Mouse (Mus musculus) spleen, embryonic (tissue): ENCODE data around the gene Apoc2.

ENCODE experiments used
- CTCF ChIA-PET: fragments of 350-600 bp; sonication (Branson Sonifier 250); formaldehyde crosslinking; loops from one replicate; lab custom pipeline; 2022; lab: Charles Lee

The Apoc2 gene

DNA sequence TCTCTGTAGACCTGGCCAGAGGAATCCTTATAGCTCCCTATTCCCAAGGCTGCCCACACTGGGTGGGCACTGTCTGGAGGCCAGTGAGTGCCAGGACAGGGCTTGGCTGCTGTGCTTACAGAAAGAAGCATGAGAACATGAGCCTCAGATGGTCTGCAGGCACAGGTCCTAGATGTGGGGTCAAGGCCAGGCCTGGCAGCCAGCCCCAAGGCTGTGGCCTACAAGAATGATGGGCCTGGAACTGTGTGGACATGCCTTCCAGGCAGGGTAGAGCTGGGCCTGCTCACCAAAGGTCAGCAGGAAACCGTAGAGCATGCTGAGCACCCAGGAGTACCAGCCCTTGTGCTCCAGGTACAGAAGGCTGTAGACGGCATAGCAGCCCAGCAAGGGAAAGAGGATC, 43.1 kb downstream of the Apoc2 start:
- CTCF ChIA-PET: no interaction called here

- CTCF ChIA-PET: no interaction called here
Measured at GRCm38 (mm10) chr7:19633855-19634254, 43.9 kb downstream of the Apoc2 start.

GRCm38 (mm10) chr7:19633197-19633596, 44.5 kb downstream of the Apoc2 start:
- CTCF ChIA-PET: no interaction called here

DNA sequence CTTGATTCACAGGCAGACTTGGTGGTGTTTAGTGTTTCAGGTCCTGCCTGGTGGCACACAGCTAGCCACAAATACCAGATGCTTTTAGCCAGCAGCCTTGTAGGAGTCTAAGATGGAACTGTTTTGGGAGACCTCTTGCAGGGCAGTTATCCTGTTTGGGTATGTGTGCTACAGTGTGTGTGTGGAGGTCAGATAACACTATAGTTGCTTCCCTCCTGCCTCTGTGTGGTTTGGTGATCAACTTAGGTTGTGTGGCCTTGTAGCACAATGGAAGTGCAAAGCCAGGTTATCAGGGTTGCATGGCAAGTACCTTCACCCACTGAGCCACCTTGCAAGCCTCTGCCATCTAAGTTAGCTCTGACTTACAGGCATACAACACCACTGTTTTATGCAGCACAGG, 45.0 kb downstream of the Apoc2 start:
- CTCF ChIA-PET: no interaction called here

GRCm38 (mm10) chr7:19632275-19632674, 45.5 kb downstream of the Apoc2 start:
- CTCF ChIA-PET: no interaction called here

GRCm38 (mm10) chr7:19629361-19629734, 48.4 kb downstream of the Apoc2 start, which contains the start of gene Relb:
Gene Relb, minus strand, starts transcription at chr7:19629438.
- CTCF ChIA-PET: interaction anchor here (0.9 kb wide), 1 partner anchor 13 kb away, joined by 4 read pairs; no protein-coding TSS in a partner anchor

DNA sequence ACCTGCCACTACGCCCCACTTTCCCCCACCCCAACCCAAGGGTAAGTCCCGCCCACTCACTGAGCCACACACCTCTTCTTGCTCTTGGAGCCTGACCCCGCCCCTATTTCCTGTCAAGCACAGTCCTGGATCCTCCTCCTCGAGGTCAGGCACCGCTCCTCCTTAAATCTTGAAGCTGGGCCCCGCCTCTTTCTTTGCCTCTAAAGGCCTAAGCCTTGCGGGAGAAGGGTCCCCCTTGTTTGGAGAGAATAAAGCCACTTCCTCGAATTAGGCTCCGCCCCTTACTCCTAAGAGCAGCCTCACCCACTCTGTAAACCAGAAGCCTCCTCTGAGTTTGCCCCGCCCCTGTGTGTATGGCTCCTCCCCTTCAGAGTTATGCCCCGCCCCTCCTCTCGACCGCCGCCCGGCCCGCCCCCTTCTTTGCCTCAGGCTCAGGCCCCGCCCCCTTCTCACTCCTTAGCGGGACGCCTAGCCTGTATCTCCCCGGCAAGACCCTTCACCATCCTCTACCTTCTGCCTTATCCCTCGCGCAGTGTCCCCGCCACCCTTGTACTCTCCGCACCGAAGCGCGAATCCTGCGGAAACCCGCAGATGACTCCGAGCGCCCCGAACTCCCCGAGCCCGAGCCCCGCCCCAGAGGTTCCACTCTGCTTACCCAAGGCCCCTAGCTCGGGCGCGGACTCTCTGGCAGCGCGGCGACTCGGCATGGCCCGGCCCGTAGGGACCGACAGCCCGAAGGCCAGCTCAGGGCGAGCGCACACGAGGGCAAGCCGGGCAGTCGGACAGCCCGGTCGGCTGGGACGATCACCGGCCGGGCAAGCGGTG, 49.0 kb downstream of the Apoc2 start:
- CTCF ChIA-PET: no interaction called here

DNA sequence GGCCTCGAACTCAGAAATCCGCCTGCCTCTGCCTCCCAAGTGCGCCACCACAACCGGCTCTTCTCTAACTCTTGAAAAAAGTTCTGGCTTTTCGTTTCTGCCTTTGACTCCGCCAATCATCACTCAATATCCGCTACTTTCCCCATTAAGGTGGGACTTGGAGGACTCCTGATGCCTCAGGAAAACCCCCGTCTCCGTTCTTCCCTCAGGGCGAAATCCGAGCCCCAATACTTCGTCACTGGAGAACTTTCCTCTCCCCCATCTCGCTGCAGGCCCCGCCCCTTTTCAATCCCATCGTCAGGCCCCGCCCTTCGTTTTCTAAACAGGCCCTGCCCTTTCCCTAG, 49.6 kb downstream of the Apoc2 start:
- CTCF ChIA-PET: no interaction called here

- CTCF ChIA-PET: no interaction called here
Measured at GRCm38 (mm10) chr7:19627721-19628120, 50.0 kb downstream of the Apoc2 start.

- CTCF ChIA-PET: no interaction called here
Measured at GRCm38 (mm10) chr7:19623433-19623832, 54.3 kb downstream of the Apoc2 start.

- CTCF ChIA-PET: no interaction called here
Measured at GRCm38 (mm10) chr7:19622241-19622640, 55.5 kb downstream of the Apoc2 start.
